Mouse (Mus musculus) thymus, postnatal 36 days (tissue): ENCODE results near the gene Slc5a10.

Experiments
- DNase-seq, 2 experiments: peaks; one replicate each; pipeline ENCODE4 v3.0.0; 2022; ENCODE audit warnings: mixed read lengths in 2 of 2

Gene Slc5a10

GRCm38 (mm10) chr11:61720636-61721035 lies at the start of gene Slc5a10:
Gene Slc5a10, minus strand, starts transcription at chr11:61720826.
- DNase-seq: no peak

- DNase-seq: peak; percentile 100
Measured at GRCm38 (mm10) chr11:61761584-61762407, 41.2 kb upstream of the Slc5a10 start, which contains the start of gene Prpsap2. Gene Prpsap2, minus strand, starts transcription at chr11:61762088.

GRCm38 (mm10) chr11:61760518-61760917 lies 39.9 kb upstream of the Slc5a10 start:
- peak; percentile 26 to 40 for DNase-seq

- DNase-seq: no peak
Measured at GRCm38 (mm10) chr11:61757151-61757550, 36.5 kb upstream of the Slc5a10 start.

- peak; percentile 11 to 17 for DNase-seq
Measured at GRCm38 (mm10) chr11:61751612-61752011, 31.0 kb upstream of the Slc5a10 start.

GRCm38 (mm10) chr11:61747161-61747560 lies 26.5 kb upstream of the Slc5a10 start:
- DNase-seq: no peak

GRCm38 (mm10) chr11:61745781-61746180 lies 25.2 kb upstream of the Slc5a10 start:
- no peak for DNase-seq

- no peak for DNase-seq
Measured at GRCm38 (mm10) chr11:61744460-61744859, 23.8 kb upstream of the Slc5a10 start.

GRCm38 (mm10) chr11:61743768-61744167 lies 23.1 kb upstream of the Slc5a10 start:
- DNase-seq: no peak

- no peak for DNase-seq
Measured at GRCm38 (mm10) chr11:61740500-61740899, 19.9 kb upstream of the Slc5a10 start.

- DNase-seq: no peak
Measured at GRCm38 (mm10) chr11:61737290-61737689, 16.7 kb upstream of the Slc5a10 start.

GRCm38 (mm10) chr11:61732672-61733071 lies 12.0 kb upstream of the Slc5a10 start:
- no peak for DNase-seq

- no peak for DNase-seq
Measured at GRCm38 (mm10) chr11:61728037-61728436, 7.4 kb upstream of the Slc5a10 start.

GRCm38 (mm10) chr11:61722077-61722476 lies 1.5 kb upstream of the Slc5a10 start:
- no peak for DNase-seq

GRCm38 (mm10) chr11:61719826-61720225 lies 800 bp downstream of the Slc5a10 start:
- no peak for DNase-seq

- DNase-seq: no peak
Measured at GRCm38 (mm10) chr11:61719387-61719786, 1.2 kb downstream of the Slc5a10 start.

GRCm38 (mm10) chr11:61717990-61718389 lies 2.6 kb downstream of the Slc5a10 start:
- no peak for DNase-seq

GRCm38 (mm10) chr11:61715130-61715529 lies 5.5 kb downstream of the Slc5a10 start:
- DNase-seq: no peak

- DNase-seq: peak; percentile 54 to 55
Measured at GRCm38 (mm10) chr11:61714346-61715117, 6.1 kb downstream of the Slc5a10 start.

GRCm38 (mm10) chr11:61713157-61713855 lies 7.3 kb downstream of the Slc5a10 start:
- DNase-seq: no peak

- no peak for DNase-seq
Measured at GRCm38 (mm10) chr11:61708928-61709327, 11.7 kb downstream of the Slc5a10 start.

GRCm38 (mm10) chr11:61706232-61706631 lies 14.4 kb downstream of the Slc5a10 start:
- no peak for DNase-seq

- no peak for DNase-seq
Measured at GRCm38 (mm10) chr11:61705581-61705980, 15.0 kb downstream of the Slc5a10 start.
